Mouse (Mus musculus) CH12.LX (cell line): Measurements from ENCODE around the gene Rsph14.

Experiments used
- CHD1 ChIP-seq: IDR thresholded peaks from 2 replicates; pipeline ENCODE4 v1.6.1; 2012; ENCODE audit warnings: low read depth, low read length, improper control_type of control experiment, inconsistent platforms
- CHD2 ChIP-seq: IDR thresholded peaks from 2 replicates; pipeline ENCODE4 v1.6.1; 2011; ENCODE audit warnings: low read length, improper control_type of control experiment
- CTCF ChIP-seq, 2 experiments: IDR thresholded peaks in 1 of 2; conservative IDR thresholded peaks in 1 of 2; 2 replicates each; pipeline ENCODE4 v1.5.1; 2011 to 2012; ENCODE audit warnings: low read depth in 2 of 2, low read length in 2 of 2, improper control_type of control experiment in 1 of 2, inconsistent platforms in 1 of 2, mild to moderate bottlenecking in 1 of 2, moderate library complexity in 1 of 2
- MEF2A ChIP-seq: IDR thresholded peaks from 2 replicates; pipeline ENCODE4 v1.6.1; 2014; ENCODE audit warnings: low read depth, mild to moderate bottlenecking, inconsistent platforms, low read length, improper control_type of control experiment, borderline replicate concordance
- POLR2A ChIP-seq: IDR thresholded peaks from 2 replicates; pipeline ENCODE4 v1.6.1; 2011; ENCODE audit warnings: low read depth, mild to moderate bottlenecking, improper control_type of control experiment, low read length
- SIN3A ChIP-seq: IDR thresholded peaks from 2 replicates; pipeline ENCODE4 v1.6.1; 2012; ENCODE audit warnings: low read length, improper control_type of control experiment, inconsistent platforms
- TCF12 ChIP-seq: IDR thresholded peaks from 2 replicates; pipeline ENCODE4 v1.6.1; 2014; ENCODE audit warnings: low read depth, mild to moderate bottlenecking, inconsistent platforms, low read length, improper control_type of control experiment
- ZC3H11A ChIP-seq: IDR thresholded peaks from 2 replicates; pipeline ENCODE4 v1.6.1; 2012; ENCODE audit warnings: low read depth, mild to moderate bottlenecking, inconsistent platforms, low read length, improper control_type of control experiment

GRCm38 (mm10) chr10:74933548-74934190, 98.7 kb downstream of the Rsph14 start:
- TF ChIP-seq CTCF (conservative IDR thresholded peaks at IDR 0.05 in 1 of 2, IDR thresholded peaks at IDR 0.05 in 1 of 2; ENCODE audit: low read depth in 2 of 2, low read length in 2 of 2) (peak in 1 of 2 experiments; percentile 36; a peak in 2 of 4 replicates), POLR2A (no peak), SIN3A (no peak), TCF12 (no peak), CHD2 (no peak), ZC3H11A (no peak), MEF2A (no peak), CHD1 (no peak)
